Mouse (Mus musculus) spleen, adult 2 months (tissue): ENCODE measurements at regions not wholly inside any gene's neighbourhood (a gene's known extent, or its start where the extent isn't known, plus 50 kb on each side); places are given as distances from the start of the nearest gene placed in this dataset.
A peak's percentile ranks its signal among the peaks of the same experiment; 100 is the strongest.

Experiments used
- DNase-seq, 2 experiments: peaks; one replicate each; pipeline versions ENCODE4 v3.0.0 to v3.0.0-alpha.2; 2012 to 2021; ENCODE audit warnings: low spot score in 2 of 2, low read depth in 1 of 2
- H3K27ac ChIP-seq: fragments of 200-500 bp; 2 replicates; pipeline ENCODE4 v1.5.1; 2012; ENCODE audit warnings: low read length, inconsistent platforms; ENCODE audit not compliant: insufficient read depth
- H3K27me3 ChIP-seq: fragments of 200-500 bp; 2 replicates; pipeline ENCODE4 v1.6.1; 2012; ENCODE audit warnings: mild to moderate bottlenecking, moderate library complexity, low read length, inconsistent platforms; ENCODE audit not compliant: control insufficient read depth, insufficient read depth
- H3K36me3 ChIP-seq: fragments of 200-500 bp; 2 replicates; pipeline ENCODE4 v1.6.1; 2012; ENCODE audit warnings: mild to moderate bottlenecking, low read length, inconsistent platforms; ENCODE audit not compliant: control insufficient read depth, insufficient read depth
- H3K4me1 ChIP-seq: fragments of 200-500 bp; 2 replicates; pipeline ENCODE4 v1.6.1; 2011; ENCODE audit warnings: inconsistent platforms; ENCODE audit not compliant: control insufficient read depth, insufficient read depth, insufficient read length
- H3K4me3 ChIP-seq: fragments of 200-500 bp; 2 replicates; pipeline ENCODE4 v1.5.1; 2011; ENCODE audit warnings: mild to moderate bottlenecking, inconsistent platforms; ENCODE audit not compliant: insufficient read depth, insufficient read length; ENCODE audit errors: extremely low read depth
- CTCF ChIP-seq: fragments of 200-500 bp; IDR thresholded peaks from 2 replicates; pipeline ENCODE4 v1.5.1; 2011; ENCODE audit warnings: mild to moderate bottlenecking, inconsistent platforms; ENCODE audit not compliant: insufficient read depth, insufficient read length, insufficient replicate concordance; ENCODE audit errors: extremely low read depth
- POLR2A ChIP-seq: fragments of 200-500 bp; IDR thresholded peaks from 2 replicates; pipeline ENCODE4 v1.6.1; 2011; ENCODE audit warnings: low read depth, low read length, inconsistent platforms
- WGBS: fragments of 180-500 bp; shearing (Covaris S2); methylation state at CpG from one replicate; pipeline ENCODE4 v1.1.7; 2018; 5-methylcytosine and 5-hydroxymethylcytosine counted together

DNA sequence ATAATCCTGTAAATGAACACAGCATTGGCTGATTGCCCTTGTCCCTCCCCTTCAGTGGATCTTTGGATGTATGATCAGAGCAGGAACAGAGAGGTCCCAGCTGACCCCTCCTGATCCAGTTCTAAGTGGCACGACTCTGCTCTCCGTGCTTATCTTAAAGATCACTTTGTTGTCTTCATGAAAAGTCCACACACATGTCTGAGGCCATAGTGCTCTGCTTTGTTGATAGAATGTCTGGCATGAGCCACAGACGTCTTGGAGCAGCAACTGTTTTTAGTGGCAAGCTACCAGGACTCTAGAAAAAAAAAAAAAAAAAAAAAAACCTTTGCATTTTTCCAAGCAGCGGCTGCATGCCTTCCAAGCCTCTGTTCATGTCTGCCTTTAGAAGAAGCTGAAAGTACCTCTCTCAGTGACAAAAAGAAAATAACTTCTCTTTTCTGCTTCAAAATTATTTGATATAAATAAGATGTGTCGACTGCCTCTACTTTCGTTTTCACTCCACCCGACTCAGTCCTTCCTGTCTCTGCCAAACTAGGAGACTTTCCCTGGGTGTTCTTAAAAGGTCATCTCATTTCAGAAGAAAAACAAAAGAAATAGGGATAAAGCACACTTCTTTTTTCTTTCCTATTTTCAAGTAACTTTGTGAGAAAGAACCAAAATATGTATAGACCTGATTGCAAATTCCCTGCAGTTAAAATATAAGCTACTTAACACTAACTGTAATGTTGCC is 63.9 kb upstream of the Mbnl1 start:
- no peaks in the 10 kb centered on the region for H3K36me3 ChIP-seq
- H3K4me3 ChIP-seq: peak overlapping the region; percentile 37
- H3K27me3 ChIP-seq: no peaks in the 10 kb centered on the region
- peaks cover 4% of the 10 kb centered on the region; the same call in 1 of the 2 replicates for H3K4me1 ChIP-seq
- TF ChIP-seq POLR2A (no peak), CTCF (no peak)
- peak overlapping the region; percentile 67 for H3K27ac ChIP-seq
- 0% methylated on average over 7 of the region's 7 CpGs for WGBS
- peak in 1 of 2 experiments; percentile 28 for DNase-seq

DNA sequence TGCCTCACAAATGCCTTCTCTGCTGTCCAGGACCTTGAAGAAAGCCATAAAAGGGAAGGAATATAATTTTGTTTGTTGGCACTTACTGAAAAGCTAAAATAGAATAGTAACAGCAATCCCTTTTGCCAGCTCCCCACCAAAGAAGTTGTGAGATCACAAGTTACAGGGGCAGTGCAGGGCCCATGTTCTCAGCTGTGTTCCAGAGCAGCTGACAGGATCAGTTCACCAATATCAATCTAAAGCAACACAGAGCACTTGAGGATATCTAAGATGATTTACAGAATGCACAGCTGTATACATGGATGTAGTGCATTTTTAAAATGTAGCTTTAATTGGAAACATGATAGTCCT is 63.4 kb upstream of the Mbnl1 start:
- Histone ChIP-seq H3K4me1 (peaks cover 4% of the 10 kb centered on the region; the same call in 1 of the 2 replicates), H3K36me3 (no peaks in the 10 kb centered on the region), H3K27ac (peak overlapping the region; percentile 33; the same call in 1 of the 2 replicates), H3K27me3 (no peaks in the 10 kb centered on the region), H3K4me3 (no peak overlapping the region; the same call in 1 of the 2 replicates)
- TF ChIP-seq CTCF: no peak
- TF ChIP-seq POLR2A: no peak
- no peak for DNase-seq

DNA sequence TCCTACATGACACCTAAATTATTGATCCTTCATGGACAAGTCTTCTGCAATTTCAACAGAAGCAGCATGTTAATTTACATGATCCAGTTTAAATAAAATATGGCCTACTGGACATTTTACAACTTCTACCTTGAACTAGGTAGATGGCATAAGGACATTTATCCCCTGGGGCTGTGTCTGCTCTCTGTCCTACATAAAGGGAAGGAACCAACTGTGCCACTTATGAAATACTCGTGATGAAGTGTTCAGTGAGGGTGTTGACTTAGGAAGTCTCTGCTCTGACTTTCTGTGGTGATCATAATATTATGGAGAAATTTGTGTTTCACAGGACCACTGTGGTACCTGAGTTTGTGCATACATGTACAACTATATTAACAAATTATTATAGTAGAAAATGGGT is 60.9 kb upstream of the Mbnl1 start:
- peaks cover 4% of the 10 kb centered on the region; the same call in 1 of the 2 replicates for H3K4me1 ChIP-seq
- H3K4me3 ChIP-seq: no peak overlapping the region
- TF ChIP-seq CTCF (no peak), POLR2A (no peak)
- H3K36me3 ChIP-seq: no peaks in the 10 kb centered on the region
- WGBS: 37% methylated on average over 1 of the region's 1 CpGs
- no peaks in the 10 kb centered on the region for H3K27me3 ChIP-seq
- no peak overlapping the region for H3K27ac ChIP-seq
- no peak for DNase-seq

DNA sequence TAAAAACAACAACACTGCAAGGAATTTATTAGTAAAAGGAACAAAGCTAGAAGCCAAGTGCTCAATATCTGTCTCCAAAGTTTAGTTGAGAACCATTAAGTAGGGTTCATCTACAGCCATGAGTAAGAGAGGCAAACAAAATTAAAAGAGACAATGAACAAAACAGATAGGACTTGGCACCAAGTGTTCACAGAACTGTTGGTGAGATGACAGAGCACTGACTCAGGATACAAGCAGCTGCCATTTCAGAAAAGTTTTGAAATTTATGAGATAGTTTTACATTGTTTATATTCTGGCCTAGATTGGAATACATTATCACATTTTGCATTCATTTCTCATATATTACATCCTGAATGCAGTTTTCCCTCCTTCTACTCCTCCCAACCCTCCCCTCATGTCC is 60.4 kb upstream of the Mbnl1 start:
- H3K4me1 ChIP-seq: peaks cover 8% of the 10 kb centered on the region
- H3K27me3 ChIP-seq: no peaks in the 10 kb centered on the region
- H3K36me3 ChIP-seq: no peaks in the 10 kb centered on the region
- no peak overlapping the region for H3K27ac ChIP-seq
- no peak for DNase-seq
- H3K4me3 ChIP-seq: no peak overlapping the region
- TF ChIP-seq CTCF: no peak
- TF ChIP-seq POLR2A: no peak

DNA sequence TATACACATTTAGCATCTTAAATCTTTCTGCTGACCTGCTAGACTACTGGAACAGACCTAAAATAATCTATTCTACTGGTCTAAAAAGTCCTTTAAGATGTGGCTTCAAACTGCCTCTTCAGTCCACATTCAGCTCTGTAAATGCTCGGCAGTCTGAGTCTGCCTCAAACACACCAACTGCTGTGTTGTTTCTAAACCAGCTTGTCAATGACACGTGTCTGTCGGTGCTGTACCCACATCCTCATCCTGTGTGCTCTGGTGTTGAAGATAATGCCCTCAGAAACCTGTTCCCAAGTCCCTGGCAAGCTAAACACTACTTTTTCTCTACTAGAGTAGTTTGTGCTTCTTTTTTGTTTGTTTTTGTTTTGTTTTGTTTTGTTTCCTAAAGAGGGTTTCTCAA is 58.9 kb upstream of the Mbnl1 start:
- Histone ChIP-seq H3K4me1 (peaks cover 10% of the 10 kb centered on the region), H3K27ac (peak overlapping the region; percentile 63; the same call in 1 of the 2 replicates), H3K4me3 (no peak overlapping the region), H3K36me3 (no peaks in the 10 kb centered on the region), H3K27me3 (no peaks in the 10 kb centered on the region)
- WGBS: 6% methylated on average over 3 of the region's 3 CpGs
- TF ChIP-seq POLR2A (no peak), CTCF (no peak)
- peak; percentile 35 to 56 for DNase-seq

DNA sequence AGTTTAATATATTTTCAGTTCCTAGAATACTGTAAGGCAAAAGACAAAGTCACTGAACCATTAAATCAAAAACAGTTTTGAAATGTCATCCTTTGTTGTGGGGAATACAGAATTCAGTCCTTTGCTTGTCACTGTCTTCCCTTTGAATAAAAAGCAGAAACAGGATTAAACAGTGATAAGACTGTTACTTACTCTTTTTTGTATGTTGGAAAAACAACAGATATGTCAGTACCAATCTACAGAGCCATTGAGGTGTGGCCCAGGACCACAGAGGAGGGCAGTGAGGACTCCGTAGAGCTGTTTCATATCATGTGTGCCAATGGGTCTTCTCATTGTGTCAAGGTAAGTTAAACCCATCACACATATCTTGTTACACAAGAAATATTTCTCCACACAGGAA is 55.6 kb upstream of the Mbnl1 start:
- WGBS: 27% methylated on average over 1 of the region's 1 CpGs
- H3K4me3 ChIP-seq: no peak overlapping the region; the same call in 1 of the 2 replicates
- no peak overlapping the region for H3K27ac ChIP-seq
- no peak for TF ChIP-seq POLR2A
- TF ChIP-seq CTCF: no peak
- H3K27me3 ChIP-seq: no peaks in the 10 kb centered on the region
- no peaks in the 10 kb centered on the region for H3K36me3 ChIP-seq
- H3K4me1 ChIP-seq: peaks cover 8% of the 10 kb centered on the region
- no peak for DNase-seq

DNA sequence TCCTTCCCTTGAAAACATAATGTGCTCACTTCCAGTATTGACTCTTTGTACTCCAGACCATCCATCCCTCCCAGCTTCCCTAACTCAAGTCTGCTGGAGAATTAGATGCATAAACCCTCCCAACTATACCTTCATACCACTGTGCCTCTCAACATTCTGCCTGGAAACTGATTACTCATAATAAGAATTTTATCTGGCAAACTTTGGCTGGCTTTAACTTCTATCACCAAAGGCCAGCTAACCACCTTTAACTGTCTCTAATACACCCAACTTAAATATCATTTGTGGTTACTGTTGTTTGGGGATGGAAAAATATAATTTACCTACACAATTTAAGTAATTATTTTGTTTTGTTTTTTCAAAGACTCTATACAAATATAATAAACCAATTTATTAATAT is 54.0 kb upstream of the Mbnl1 start:
- Histone ChIP-seq H3K4me1 (peaks cover 6% of the 10 kb centered on the region), H3K27ac (no peak overlapping the region)

More for the DNA sequence above, 54.0 kb upstream of the Mbnl1 start:
- TF ChIP-seq POLR2A (no peak), CTCF (no peak)
- H3K4me3 ChIP-seq: no peak overlapping the region
- DNase-seq: no peak
- H3K27me3 ChIP-seq: no peaks in the 10 kb centered on the region
- no peaks in the 10 kb centered on the region for H3K36me3 ChIP-seq
